Mouse (Mus musculus): ENCODE data around the gene Snx8. TPM values are rescaled to one million over a fixed set of nuclear protein-coding genes. Genes with fewer than 3 reads are reported as not detected.

The Snx8 gene
- polyA plus RNA-seq, 1 experiment from 2014 or later, result 27.7 TPM

GRCm38 (mm10) chr5:140402640-140403270, 13.7 kb upstream of the Snx8 start:
- Histone ChIP-seq H3K36me3 (replicated peaks) (no peaks in the 10 kb centered on the region), H3K4me1 (peaks cover 5% of the 10 kb centered on the region), H3K27ac (replicated peaks) (no peak overlapping the region), H3K4me3 (no peak overlapping the region), H3K27me3 (replicated peaks; ENCODE audit: low read depth, poor library complexity, severe bottlenecking) (no peaks in the 10 kb centered on the region), H3K9me3 (no peaks in the 10 kb centered on the region)
- DNase-seq (ENCODE audit: low spot score), result no peak
- WGBS, result 89% methylated on average over 4 of the region's 4 CpGs

- WGBS, result 65% methylated on average over 8 of the region's 8 CpGs
- Histone ChIP-seq H3K27ac (replicated peaks) (no peak overlapping the region), H3K27me3 (replicated peaks; ENCODE audit: low read depth, poor library complexity, severe bottlenecking) (no peaks in the 10 kb centered on the region), H3K36me3 (replicated peaks) (no peaks in the 10 kb centered on the region), H3K4me3 (no peak overlapping the region), H3K4me1 (no peaks in the 10 kb centered on the region), H3K9me3 (no peaks in the 10 kb centered on the region)
- DNase-seq (ENCODE audit: low spot score), result no peak
These were observed 7.3 kb upstream of the Snx8 start for GRCm38 (mm10) chr5:140396166-140396940.

- Histone ChIP-seq H3K4me3 (no peak overlapping the region), H3K27me3 (replicated peaks; ENCODE audit: low read depth, poor library complexity, severe bottlenecking) (no peaks in the 10 kb centered on the region), H3K27ac (replicated peaks) (no peak overlapping the region), H3K9me3 (no peaks in the 10 kb centered on the region), H3K36me3 (replicated peaks) (no peaks in the 10 kb centered on the region), H3K4me1 (peaks cover 20% of the 10 kb centered on the region)
- WGBS, result 93% methylated on average over 3 of the region's 3 CpGs
- no peak for DNase-seq (ENCODE audit: low spot score)
These were observed 3.6 kb upstream of the Snx8 start for GRCm38 (mm10) chr5:140392701-140393100.

- WGBS, result 93% methylated on average over 5 of the region's 5 CpGs
- no peak overlapping the region for H3K4me3 ChIP-seq
- no peaks in the 10 kb centered on the region for H3K36me3 ChIP-seq (replicated peaks)
- H3K27ac ChIP-seq (replicated peaks), result no peak overlapping the region
- no peak for DNase-seq (ENCODE audit: low spot score)
- H3K9me3 ChIP-seq, result no peaks in the 10 kb centered on the region
- peaks cover 27% of the 10 kb centered on the region for H3K4me1 ChIP-seq
- no peaks in the 10 kb centered on the region for H3K27me3 ChIP-seq (replicated peaks; ENCODE audit: low read depth, poor library complexity, severe bottlenecking)
These were observed 2.9 kb upstream of the Snx8 start for GRCm38 (mm10) chr5:140391981-140392380.

DNA sequence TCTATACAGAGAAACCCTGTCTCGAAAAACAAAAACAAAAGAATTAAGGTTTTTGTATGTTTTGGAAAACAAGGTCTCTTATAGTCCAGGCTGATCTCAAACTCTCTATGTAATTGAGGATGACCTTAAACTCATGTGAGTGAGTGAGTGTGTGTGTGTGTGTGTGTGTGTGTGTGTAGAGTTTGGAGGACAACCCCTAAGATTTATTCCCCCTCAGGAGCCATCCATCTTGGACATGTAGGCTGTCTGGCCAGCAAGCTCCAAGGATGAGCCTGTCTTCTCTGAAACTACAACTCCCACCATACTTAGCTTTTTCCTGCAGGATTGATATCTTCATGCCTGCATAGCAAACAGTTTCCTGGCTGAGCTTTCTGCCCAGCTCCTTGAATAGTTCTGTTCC, 2.4 kb upstream of the Snx8 start:
- H3K9me3 ChIP-seq, result no peaks in the 10 kb centered on the region
- no peak for DNase-seq (ENCODE audit: low spot score)
- H3K27me3 ChIP-seq (replicated peaks; ENCODE audit: low read depth, poor library complexity, severe bottlenecking), result no peaks in the 10 kb centered on the region
- 65% methylated on average over 1 of the region's 1 CpGs for WGBS
- H3K27ac ChIP-seq (replicated peaks), result no peak overlapping the region
- H3K4me3 ChIP-seq, result no peak overlapping the region
- no peaks in the 10 kb centered on the region for H3K36me3 ChIP-seq (replicated peaks)
- H3K4me1 ChIP-seq, result peaks cover 31% of the 10 kb centered on the region

GRCm38 (mm10) chr5:140389647-140390046, 585 bp upstream of the Snx8 start:
- peak overlapping the region; percentile 82; the same call in 1 of the 2 replicates for H3K27ac ChIP-seq (replicated peaks)
- no peak for DNase-seq (ENCODE audit: low spot score)

DNA sequence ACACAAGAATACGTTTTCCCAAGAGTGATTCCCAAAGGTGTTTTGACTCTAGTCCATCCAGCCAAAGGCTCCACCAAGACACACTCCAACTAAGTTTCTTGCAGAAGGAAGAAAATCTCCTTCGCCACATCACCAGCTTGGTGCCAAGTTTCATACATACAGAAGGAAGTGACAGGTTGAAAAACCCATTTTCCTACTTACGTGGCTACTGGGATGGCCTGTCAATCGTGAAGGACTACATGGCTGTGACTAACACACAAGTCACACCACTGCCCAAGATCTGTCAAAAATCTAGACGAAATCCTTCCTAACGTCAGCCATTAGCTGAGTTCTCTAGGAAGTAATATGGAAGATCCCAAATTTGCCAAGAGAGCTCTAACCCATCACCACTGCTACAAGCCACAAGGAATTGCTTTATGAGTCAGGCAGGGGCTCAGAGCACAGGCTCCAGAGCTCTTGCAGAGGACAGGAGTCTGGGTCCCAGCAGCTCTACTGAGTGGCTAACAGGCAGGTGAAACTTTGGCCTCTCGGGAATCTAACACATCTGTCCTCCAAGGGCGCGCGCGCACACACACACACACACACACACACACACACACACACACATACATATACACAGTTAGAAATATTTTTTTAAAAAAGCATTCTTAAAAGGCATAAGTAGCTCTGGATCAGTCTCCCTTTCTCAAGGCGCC, 1.1 kb downstream of the Snx8 start:
- Histone ChIP-seq H3K27ac (replicated peaks) (peak overlapping the region; percentile 82; the same call in 1 of the 2 replicates), H3K36me3 (replicated peaks) (no peaks in the 10 kb centered on the region), H3K4me1 (peaks cover 47% of the 10 kb centered on the region), H3K9me3 (no peaks in the 10 kb centered on the region), H3K4me3 (peak overlapping the region; percentile 75), H3K27me3 (replicated peaks; ENCODE audit: low read depth, poor library complexity, severe bottlenecking) (no peaks in the 10 kb centered on the region)
- no peak for DNase-seq (ENCODE audit: low spot score)
- 78% methylated on average over 12 of the region's 12 CpGs for WGBS

More at GRCm38 (mm10) chr5:140389647-140390046, 585 bp upstream of the Snx8 start:
- H3K4me3 ChIP-seq, result peak overlapping the region; percentile 75
- H3K27me3 ChIP-seq (replicated peaks; ENCODE audit: low read depth, poor library complexity, severe bottlenecking), result no peaks in the 10 kb centered on the region
- WGBS, result 62% methylated on average over 3 of the region's 3 CpGs
- no peaks in the 10 kb centered on the region for H3K9me3 ChIP-seq
- peaks cover 31% of the 10 kb centered on the region for H3K4me1 ChIP-seq
- H3K36me3 ChIP-seq (replicated peaks), result no peaks in the 10 kb centered on the region

DNA sequence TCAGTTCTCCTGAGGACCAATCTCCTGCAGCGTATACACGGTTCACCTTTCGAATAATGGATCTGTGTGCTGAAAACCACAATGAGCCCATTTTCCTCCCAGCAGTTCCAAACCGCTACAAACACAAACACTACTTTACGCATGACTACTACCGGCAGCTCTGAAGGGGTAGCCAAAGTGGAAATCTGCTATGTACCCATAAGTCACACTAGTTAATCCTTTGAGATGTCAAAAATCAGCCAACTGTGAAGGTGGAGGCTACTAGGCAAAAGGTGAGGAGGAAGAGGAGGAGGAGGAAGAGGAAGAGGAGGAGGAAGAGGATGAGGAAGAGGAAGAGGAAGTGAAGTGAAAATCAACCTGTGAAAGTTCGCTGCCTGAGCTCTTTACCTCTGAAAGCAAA, 1.8 kb downstream of the Snx8 start:
- no peaks in the 10 kb centered on the region for H3K36me3 ChIP-seq (replicated peaks)
- H3K27ac ChIP-seq (replicated peaks), result no peak overlapping the region
- H3K4me1 ChIP-seq, result peaks cover 51% of the 10 kb centered on the region
- DNase-seq (ENCODE audit: low spot score), result no peak
- WGBS, result 86% methylated on average over 7 of the region's 7 CpGs
- no peaks in the 10 kb centered on the region for H3K27me3 ChIP-seq (replicated peaks; ENCODE audit: low read depth, poor library complexity, severe bottlenecking)
- no peaks in the 10 kb centered on the region for H3K9me3 ChIP-seq
- H3K4me3 ChIP-seq, result peak overlapping the region; percentile 75; the same call in 1 of the 2 replicates

- WGBS, result 93% methylated on average over 1 of the region's 1 CpGs
- Histone ChIP-seq H3K4me1 (peaks cover 52% of the 10 kb centered on the region), H3K4me3 (no peak overlapping the region), H3K36me3 (replicated peaks) (peaks cover 13% of the 10 kb centered on the region), H3K27me3 (replicated peaks; ENCODE audit: low read depth, poor library complexity, severe bottlenecking) (no peaks in the 10 kb centered on the region), H3K27ac (replicated peaks) (peak overlapping the region; percentile 87), H3K9me3 (no peaks in the 10 kb centered on the region)
- no peak for DNase-seq (ENCODE audit: low spot score)
These were observed 4.6 kb downstream of the Snx8 start for GRCm38 (mm10) chr5:140384462-140384861.

DNA sequence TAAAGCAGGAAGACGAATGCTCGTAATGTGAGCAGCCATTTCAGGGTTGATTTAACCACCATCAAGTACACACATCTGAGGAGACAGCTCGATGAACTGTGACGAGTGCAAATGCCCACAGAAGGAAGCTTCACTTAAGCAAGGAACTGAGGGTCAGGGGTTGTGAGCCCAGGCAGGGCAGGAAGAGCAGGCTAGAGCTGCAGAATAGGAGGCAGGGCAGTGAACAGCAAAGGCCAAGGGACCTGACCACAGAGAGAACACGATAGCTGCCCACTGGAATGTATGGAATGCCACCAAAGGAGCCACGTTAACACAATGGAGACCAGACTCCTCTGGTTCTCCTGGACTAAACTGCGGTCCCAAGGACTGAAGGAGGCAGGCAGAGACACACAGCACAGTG, 5.5 kb downstream of the Snx8 start:
- Histone ChIP-seq H3K27ac (replicated peaks) (peak overlapping the region; percentile 87), H3K4me3 (peak overlapping the region; percentile 27; the same call in 1 of the 2 replicates), H3K36me3 (replicated peaks) (peaks cover 13% of the 10 kb centered on the region), H3K9me3 (no peaks in the 10 kb centered on the region), H3K27me3 (replicated peaks; ENCODE audit: low read depth, poor library complexity, severe bottlenecking) (no peaks in the 10 kb centered on the region), H3K4me1 (peaks cover 45% of the 10 kb centered on the region)
- DNase-seq (ENCODE audit: low spot score), result peak; percentile 66
- 10% methylated on average over 7 of the region's 7 CpGs for WGBS

GRCm38 (mm10) chr5:140382688-140383087, 6.4 kb downstream of the Snx8 start:
- Histone ChIP-seq H3K36me3 (replicated peaks) (peaks cover 13% of the 10 kb centered on the region), H3K4me1 (peaks cover 37% of the 10 kb centered on the region), H3K27me3 (replicated peaks; ENCODE audit: low read depth, poor library complexity, severe bottlenecking) (no peaks in the 10 kb centered on the region), H3K9me3 (no peaks in the 10 kb centered on the region), H3K27ac (replicated peaks) (peak overlapping the region; percentile 52; the same call in 1 of the 2 replicates), H3K4me3 (no peak overlapping the region)
- no peak for DNase-seq (ENCODE audit: low spot score)
- WGBS, result 95% methylated on average over 6 of the region's 6 CpGs

GRCm38 (mm10) chr5:140381156-140381555, 7.9 kb downstream of the Snx8 start:
- no peak overlapping the region for H3K4me3 ChIP-seq
- no peaks in the 10 kb centered on the region for H3K9me3 ChIP-seq
- no peak for DNase-seq (ENCODE audit: low spot score)
- no peaks in the 10 kb centered on the region for H3K27me3 ChIP-seq (replicated peaks; ENCODE audit: low read depth, poor library complexity, severe bottlenecking)
- H3K27ac ChIP-seq (replicated peaks), result no peak overlapping the region
- peaks cover 26% of the 10 kb centered on the region for H3K4me1 ChIP-seq
- H3K36me3 ChIP-seq (replicated peaks), result peaks cover 13% of the 10 kb centered on the region
- WGBS, result 92% methylated on average over 7 of the region's 7 CpGs

Data from embryonic facial prominence, embryonic 10.5 days (tissue).